In the genomic region with DNA sequence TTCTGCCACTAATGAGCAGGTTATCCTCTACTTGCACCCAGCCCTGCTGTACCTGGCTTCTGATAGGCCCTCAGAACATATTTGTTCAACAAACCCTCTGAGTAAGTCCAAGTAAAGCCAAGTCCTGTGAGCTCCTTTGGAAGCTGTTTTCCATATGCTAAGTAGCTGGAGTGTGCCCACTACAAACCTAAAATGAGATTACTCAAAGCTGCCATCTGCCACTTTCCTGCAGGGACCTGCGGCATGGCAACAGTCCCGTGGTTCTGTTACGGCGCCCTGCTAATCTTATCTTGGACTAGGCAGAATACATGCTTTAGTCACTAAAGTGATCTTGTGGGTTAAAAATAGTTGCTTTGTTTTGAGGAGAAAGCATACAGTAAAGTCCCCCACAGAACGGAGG, we compare ENCODE assay signal across 9 mouse cellular contexts. TPM values are rescaled to one million over a fixed set of nuclear protein-coding genes. Genes with fewer than 3 reads are reported as not detected.
A peak's percentile ranks its signal among the peaks of the same experiment; 100 is the strongest.
DNase-seq lines count a peak whose midpoint lies in the region; ATAC-seq lines count a peak whose summit lies in the region.
"Had no signal": no experiment of that assay in that cellular context is flagged by ENCODE, and none has a peak within 500 bp of the region (broad histone marks: within the 10 kb centered on the region; RNA-seq: fewer than 3 reads in every experiment).

No protein-coding gene starts in this region.

- ATAC-seq in heart, embryonic 12.5 days (ENCODE audit: insufficient number of reproducible peaks, low FRiP score) = no peak
- ATAC-seq in activated CD4-positive, CD25-positive, alpha-beta regulatory T cell, adult 4 months = no peak

- no peak for DNase-seq in heart, postnatal 14 days
- peak; percentile 85 for DNase-seq in cerebellum, adult 8-10 months
- DNase-seq in layer of hippocampus, postnatal 36 days = peak; percentile 17 to 35
- peak; percentile 53 for DNase-seq in retina, postnatal 7 days (ENCODE audit: low read depth, low spot score)
- no peak for DNase-seq in natural killer cell, adult 2 months (ENCODE audit: low spot score in 2 of 2)
- no peak for DNase-seq in thymus, postnatal 4 days

- no peaks in the 10 kb centered on the region for H3K9me3 ChIP-seq in heart, embryonic 12.5 days (replicated peaks)
- H3K9me3 ChIP-seq: hindbrain, embryonic 15.5 days had no signal

- intact Hi-C loops in heart, postnatal 14 days (cut with DNase I) = no loop called here

- no peaks in the 10 kb centered on the region for H3K36me3 ChIP-seq in heart, embryonic 12.5 days
- H3K36me3 ChIP-seq: hindbrain, embryonic 15.5 days had no signal

- H3K27ac ChIP-seq in heart, embryonic 12.5 days (ENCODE audit: poor library complexity, severe bottlenecking) = peak overlapping the region; percentile 57
- H3K27ac ChIP-seq: hindbrain, embryonic 15.5 days had no signal

- WGBS in heart, embryonic 12.5 days = 16% methylated on average over 5 of the region's 5 CpGs

- H3K4me2 ChIP-seq in heart, embryonic 12.5 days = peak overlapping the region; percentile 23
- H3K4me2 ChIP-seq: hindbrain, embryonic 15.5 days had no signal

- no peaks in the 10 kb centered on the region for H3K27me3 ChIP-seq in heart, embryonic 12.5 days (replicated peaks)
- H3K27me3 ChIP-seq: hindbrain, embryonic 15.5 days had no signal

- peaks cover 93% of the 10 kb centered on the region for H3K4me1 ChIP-seq in heart, embryonic 12.5 days (replicated peaks)

- H3K4me3 ChIP-seq in heart, embryonic 12.5 days = no peak overlapping the region
- H3K4me3 ChIP-seq: hindbrain, embryonic 15.5 days had no signal

- no peak overlapping the region for H3K9ac ChIP-seq in heart, embryonic 12.5 days
- H3K9ac ChIP-seq: hindbrain, embryonic 15.5 days had no signal

RNA-seq across cellular contexts. Expression of a gene that starts 32.4 kb away (rescaled TPM):
- polyA plus RNA-seq in heart, embryonic 12.5 days (2016; fragmentation: Nextera tagmentation; extraction: Ambion mirVana) = 14.1 and 15.5 TPM in 2 replicates
- 1 to 10 TPM; 6.6 to 7.6 TPM for total RNA-seq in heart, postnatal 14 days (2021)
- total RNA-seq in layer of hippocampus, postnatal 36 days (2021) = 10 to 100 TPM; 10.9 to 12.7 TPM
- 1 to 10 TPM in 1 of 2 experiments, under 1 TPM in 1; 0.41 to 1.4 TPM for polyA plus RNA-seq in activated CD4-positive, CD25-positive, alpha-beta regulatory T cell, adult 4 months (2017; shearing (Covaris generic))

Comparison
In these comparisons a context has a peak if more than half of its experiments do, and no peak if none do; other contexts are left out.
1. DNase-seq: peak in cerebellum, adult 8-10 months (single experiment), layer of hippocampus, postnatal 36 days (2 of 2) and retina, postnatal 7 days (single experiment); none in heart, postnatal 14 days (0 of 2), natural killer cell, adult 2 months (0 of 2) and thymus, postnatal 4 days (single experiment).